Mouse (Mus musculus): ENCODE results near the gene Gm3317.
"Not testable (repeated sequence)": the region's sequence is repeated elsewhere in the genome, so short reads cannot be mapped to it uniquely, and the experiment has no call there.

Gene Gm3317

DNA sequence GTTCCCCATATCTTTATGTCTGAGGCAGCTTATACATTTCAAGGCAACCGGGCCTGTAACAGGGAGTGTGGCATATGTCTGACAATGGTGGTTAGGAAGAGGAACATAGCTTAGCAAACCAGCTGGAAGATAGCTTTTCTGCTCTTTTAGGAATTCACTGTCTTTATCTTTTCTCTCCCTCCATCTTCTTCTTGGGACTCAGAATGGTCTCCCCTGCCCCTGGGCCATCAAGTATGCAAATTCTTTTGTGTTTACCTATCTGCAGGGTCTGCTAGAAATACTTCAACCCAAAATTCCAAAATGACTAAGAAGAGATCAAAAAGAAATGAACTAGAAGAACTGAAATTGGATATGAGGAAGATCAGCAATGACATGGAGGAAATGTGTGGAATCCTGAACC lies at the start of gene Gm3317:
Gene Gm3317 (plus strand): TSS at position 301 of the 400 bp plus-strand sequence.
- DNase-seq (ENCODE audit: low spot score), result not testable (repeated sequence)

DNA sequence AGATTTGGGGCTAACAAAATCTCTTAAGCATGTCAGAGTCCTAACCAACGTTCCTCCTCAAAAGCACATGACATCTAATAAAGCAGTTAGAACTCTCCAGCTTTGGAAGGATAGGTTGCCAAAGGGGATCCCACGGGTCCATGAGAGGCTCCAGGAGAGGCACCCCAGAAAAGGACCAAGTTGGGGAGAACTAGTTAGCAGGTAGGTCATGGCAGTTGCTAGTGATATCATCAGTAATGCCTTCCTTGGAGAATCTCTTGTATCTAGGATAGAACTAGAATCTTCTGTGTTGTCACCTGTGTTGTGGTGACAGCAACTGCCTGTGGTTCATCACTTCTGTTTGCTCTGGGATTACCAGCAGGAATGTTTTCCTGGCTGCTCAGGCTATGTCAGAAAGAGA lies 33.1 kb upstream of the Gm3317 start, which contains the start of gene Gm8279:
Gene Gm8279 (plus strand): TSS at position 301 of the 400 bp plus-strand sequence.
- not testable (repeated sequence) for DNase-seq (ENCODE audit: low spot score)

DNA sequence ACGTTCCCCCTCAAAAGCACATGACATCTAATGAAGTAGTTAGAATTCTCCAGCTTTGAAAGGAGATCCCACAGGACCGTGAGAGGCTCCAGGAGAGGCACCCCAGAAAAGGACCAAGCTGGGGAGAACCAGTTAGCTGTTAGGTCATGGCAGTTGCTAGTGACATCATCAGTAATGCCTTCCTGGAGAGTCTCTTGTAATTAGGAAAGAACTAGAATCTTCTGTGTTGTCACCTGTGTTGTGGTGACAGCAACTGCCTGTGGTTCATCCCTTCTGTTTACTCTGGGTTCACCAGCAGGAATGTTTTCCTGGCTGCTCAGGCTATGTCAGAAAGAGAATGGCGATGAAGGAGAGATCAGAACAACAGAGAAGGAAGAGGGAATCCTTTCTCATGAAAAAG lies 21.2 kb downstream of the Gm3317 start, which contains the start of gene Gm8271:
Gene Gm8271 (plus strand): TSS at position 301 of the 400 bp plus-strand sequence.
- not testable (repeated sequence) for DNase-seq (ENCODE audit: low spot score)

Data from MN1 (cell line).